Mouse (Mus musculus): Measurements from ENCODE around the gene Cog6. TPM values are rescaled to one million over a fixed set of nuclear protein-coding genes. Genes with fewer than 3 reads are reported as not detected.

Gene Cog6
- total RNA-seq, 1 experiment from 2014 or later: 51.5 TPM

- no peak for ATAC-seq (replicated peaks in 1 of 2; ENCODE audit: insufficient read depth in 1 of 2, low FRiP score in 2 of 2, low TSS enrichment in 1 of 2, low read depth in 1 of 2, poor library complexity in 2 of 2, severe bottlenecking in 2 of 2)
Measured at GRCm38 (mm10) chr3:53038913-53039312, 21.9 kb upstream of the Cog6 start.

- no peak for ATAC-seq (replicated peaks in 1 of 2; ENCODE audit: insufficient read depth in 1 of 2, low FRiP score in 2 of 2, low TSS enrichment in 1 of 2, low read depth in 1 of 2, poor library complexity in 2 of 2, severe bottlenecking in 2 of 2)
Measured at GRCm38 (mm10) chr3:53036941-53037340, 19.9 kb upstream of the Cog6 start.

- no peak for ATAC-seq (replicated peaks in 1 of 2; ENCODE audit: insufficient read depth in 1 of 2, low FRiP score in 2 of 2, low TSS enrichment in 1 of 2, low read depth in 1 of 2, poor library complexity in 2 of 2, severe bottlenecking in 2 of 2)
Measured at GRCm38 (mm10) chr3:53036076-53036475, 19.0 kb upstream of the Cog6 start.

GRCm38 (mm10) chr3:53033448-53033847 is 16.4 kb upstream of the Cog6 start:
- ATAC-seq (replicated peaks in 1 of 2; ENCODE audit: insufficient read depth in 1 of 2, low FRiP score in 2 of 2, low TSS enrichment in 1 of 2, low read depth in 1 of 2, poor library complexity in 2 of 2, severe bottlenecking in 2 of 2): no peak

GRCm38 (mm10) chr3:53032432-53032831 is 15.4 kb upstream of the Cog6 start:
- ATAC-seq (replicated peaks in 1 of 2; ENCODE audit: insufficient read depth in 1 of 2, low FRiP score in 2 of 2, low TSS enrichment in 1 of 2, low read depth in 1 of 2, poor library complexity in 2 of 2, severe bottlenecking in 2 of 2): no peak

GRCm38 (mm10) chr3:53031586-53031985 is 14.5 kb upstream of the Cog6 start:
- ATAC-seq (replicated peaks in 1 of 2; ENCODE audit: insufficient read depth in 1 of 2, low FRiP score in 2 of 2, low TSS enrichment in 1 of 2, low read depth in 1 of 2, poor library complexity in 2 of 2, severe bottlenecking in 2 of 2): no peak

- ATAC-seq (replicated peaks in 1 of 2; ENCODE audit: insufficient read depth in 1 of 2, low FRiP score in 2 of 2, low TSS enrichment in 1 of 2, low read depth in 1 of 2, poor library complexity in 2 of 2, severe bottlenecking in 2 of 2): peak; percentile 69 to 71
Measured at GRCm38 (mm10) chr3:53029046-53029445, 12.0 kb upstream of the Cog6 start.

GRCm38 (mm10) chr3:53027333-53027732 is 10.3 kb upstream of the Cog6 start:
- no peak for ATAC-seq (replicated peaks in 1 of 2; ENCODE audit: insufficient read depth in 1 of 2, low FRiP score in 2 of 2, low TSS enrichment in 1 of 2, low read depth in 1 of 2, poor library complexity in 2 of 2, severe bottlenecking in 2 of 2)

GRCm38 (mm10) chr3:53007411-53007810 is 9.6 kb downstream of the Cog6 start:
- no peak for ATAC-seq (replicated peaks in 1 of 2; ENCODE audit: insufficient read depth in 1 of 2, low FRiP score in 2 of 2, low TSS enrichment in 1 of 2, low read depth in 1 of 2, poor library complexity in 2 of 2, severe bottlenecking in 2 of 2)

GRCm38 (mm10) chr3:53004406-53005114 is 12.5 kb downstream of the Cog6 start:
- ATAC-seq (replicated peaks in 1 of 2; ENCODE audit: insufficient read depth in 1 of 2, low FRiP score in 2 of 2, low TSS enrichment in 1 of 2, low read depth in 1 of 2, poor library complexity in 2 of 2, severe bottlenecking in 2 of 2): peak; percentile 53 to 71

GRCm38 (mm10) chr3:53002076-53002475 is 15.0 kb downstream of the Cog6 start:
- no peak for ATAC-seq (replicated peaks in 1 of 2; ENCODE audit: insufficient read depth in 1 of 2, low FRiP score in 2 of 2, low TSS enrichment in 1 of 2, low read depth in 1 of 2, poor library complexity in 2 of 2, severe bottlenecking in 2 of 2)

GRCm38 (mm10) chr3:52999996-53000395 is 17.0 kb downstream of the Cog6 start:
- no peak for ATAC-seq (replicated peaks in 1 of 2; ENCODE audit: insufficient read depth in 1 of 2, low FRiP score in 2 of 2, low TSS enrichment in 1 of 2, low read depth in 1 of 2, poor library complexity in 2 of 2, severe bottlenecking in 2 of 2)

GRCm38 (mm10) chr3:52999016-52999744 is 17.9 kb downstream of the Cog6 start:
- no peak for ATAC-seq (replicated peaks in 1 of 2; ENCODE audit: insufficient read depth in 1 of 2, low FRiP score in 2 of 2, low TSS enrichment in 1 of 2, low read depth in 1 of 2, poor library complexity in 2 of 2, severe bottlenecking in 2 of 2)

GRCm38 (mm10) chr3:52997381-52997780 is 19.7 kb downstream of the Cog6 start:
- ATAC-seq (replicated peaks in 1 of 2; ENCODE audit: insufficient read depth in 1 of 2, low FRiP score in 2 of 2, low TSS enrichment in 1 of 2, low read depth in 1 of 2, poor library complexity in 2 of 2, severe bottlenecking in 2 of 2): no peak

GRCm38 (mm10) chr3:52996635-52997034 is 20.4 kb downstream of the Cog6 start:
- ATAC-seq (replicated peaks in 1 of 2; ENCODE audit: insufficient read depth in 1 of 2, low FRiP score in 2 of 2, low TSS enrichment in 1 of 2, low read depth in 1 of 2, poor library complexity in 2 of 2, severe bottlenecking in 2 of 2): no peak

- ATAC-seq (replicated peaks in 1 of 2; ENCODE audit: insufficient read depth in 1 of 2, low FRiP score in 2 of 2, low TSS enrichment in 1 of 2, low read depth in 1 of 2, poor library complexity in 2 of 2, severe bottlenecking in 2 of 2): no peak
Measured at GRCm38 (mm10) chr3:52994666-52995065, 22.4 kb downstream of the Cog6 start.

GRCm38 (mm10) chr3:52993296-52993695 is 23.7 kb downstream of the Cog6 start:
- no peak for ATAC-seq (replicated peaks in 1 of 2; ENCODE audit: insufficient read depth in 1 of 2, low FRiP score in 2 of 2, low TSS enrichment in 1 of 2, low read depth in 1 of 2, poor library complexity in 2 of 2, severe bottlenecking in 2 of 2)

- peak; percentile 81 to 92 for ATAC-seq (replicated peaks in 1 of 2; ENCODE audit: insufficient read depth in 1 of 2, low FRiP score in 2 of 2, low TSS enrichment in 1 of 2, low read depth in 1 of 2, poor library complexity in 2 of 2, severe bottlenecking in 2 of 2)
Measured at GRCm38 (mm10) chr3:52990041-52990737, 26.8 kb downstream of the Cog6 start.
